Comparison of ENCODE assay signal across 18 mouse cellular contexts in genomic region chr17:51740246-51740645, GRCm38 (mm10).
DNase-seq lines count a peak whose midpoint lies in the region; ATAC-seq and TF ChIP-seq lines count a peak whose summit lies in the region.
"Had no signal": no experiment of that assay in that cellular context is flagged by ENCODE, and none has a peak within 500 bp of the region (broad histone marks: within the 10 kb centered on the region; RNA-seq: fewer than 3 reads in every experiment).

No protein-coding gene starts in this region.

- no peaks in the 10 kb centered on the region for H3K27me3 ChIP-seq in forebrain, embryonic 16.5 days (replicated peaks; ENCODE audit: control insufficient read depth, insufficient read depth, low read length)
- no peaks in the 10 kb centered on the region for H3K27me3 ChIP-seq in forebrain, embryonic 13.5 days
- 0 out of 2 replicates have a peak, but pooled peaks cover 3% of the 10 kb centered on the region for H3K27me3 ChIP-seq in E14TG2a.4 (ENCODE audit: insufficient read depth, low read length)

- no peak for TF ChIP-seq POLR2A in cortical plate, adult 2 months (IDR thresholded peaks at IDR 0.05; ENCODE audit: extremely low read depth, insufficient read depth, low read length)

- H3K4me1 ChIP-seq in forebrain, embryonic 16.5 days (replicated peaks; ENCODE audit: control insufficient read depth, insufficient read depth, low read length), result peaks cover 8% of the 10 kb centered on the region
- peaks cover 10% of the 10 kb centered on the region; the same call in 1 of the 2 replicates for H3K4me1 ChIP-seq in forebrain, embryonic 13.5 days
- peaks cover 25% of the 10 kb centered on the region for H3K4me1 ChIP-seq in E14TG2a.4 (replicated peaks; ENCODE audit: low read depth, low read length)
- peaks cover 1% of the 10 kb centered on the region; the same call in 1 of the 2 replicates for H3K4me1 ChIP-seq in cortical plate, adult 2 months (ENCODE audit: control insufficient read depth, insufficient read depth, low read length)
- H3K4me1 ChIP-seq: heart, embryonic 10.5 days had no signal

- no peak overlapping the region for H3K27ac ChIP-seq in forebrain, embryonic 16.5 days (ENCODE audit: low read length)
- H3K27ac ChIP-seq in forebrain, embryonic 13.5 days, result no peak overlapping the region
- peak overlapping the region; percentile 37; the same call in 1 of the 2 replicates for H3K27ac ChIP-seq in cortical plate, adult 2 months (ENCODE audit: insufficient read depth, low read length)
- H3K27ac ChIP-seq: heart, embryonic 10.5 days; kidney, postnatal 0 days had no signal

- no peak for TF ChIP-seq CTCF in E14TG2a.4 (conservative IDR thresholded peaks at IDR 0.05; ENCODE audit: low read length)
- TF ChIP-seq CTCF in cortical plate, adult 2 months (IDR thresholded peaks at IDR 0.05; ENCODE audit: extremely low read depth, insufficient read depth, low read length), result no peak

- H3K4me2 ChIP-seq in forebrain, embryonic 16.5 days (ENCODE audit: low read length), result no peak overlapping the region
- no peak overlapping the region for H3K4me2 ChIP-seq in forebrain, embryonic 13.5 days

- no peak overlapping the region for H3K9ac ChIP-seq in forebrain, embryonic 16.5 days (replicated peaks; ENCODE audit: low read depth, low read length)
- no peak overlapping the region for H3K9ac ChIP-seq in forebrain, embryonic 13.5 days

- H3K36me3 ChIP-seq in forebrain, embryonic 16.5 days (ENCODE audit: control insufficient read depth, insufficient read depth), result no peaks in the 10 kb centered on the region; the same call in 1 of the 2 replicates
- H3K36me3 ChIP-seq in forebrain, embryonic 13.5 days (ENCODE audit: poor library complexity, severe bottlenecking), result peaks cover 31% of the 10 kb centered on the region
- H3K36me3 ChIP-seq in E14TG2a.4 (ENCODE audit: insufficient read depth, low read length), result no peaks in the 10 kb centered on the region

- H3K9me3 ChIP-seq in forebrain, embryonic 16.5 days (ENCODE audit: control insufficient read depth, low read length), result no peaks in the 10 kb centered on the region
- H3K9me3 ChIP-seq in forebrain, embryonic 13.5 days (replicated peaks), result no peaks in the 10 kb centered on the region
- no peaks in the 10 kb centered on the region for H3K9me3 ChIP-seq in E14TG2a.4 (ENCODE audit: low read length)
- H3K9me3 ChIP-seq: heart, embryonic 10.5 days had no signal

- intact Hi-C loops in left cerebral cortex, postnatal 25 days (cut with DNase I), result loop anchor here (5.0 kb wide), 1 partner anchor 67 kb away; no protein-coding TSS in a partner anchor
- intact Hi-C loops in left cerebral cortex, postnatal 14 days (cut with DNase I), result no loop called here

- H3K4me3 ChIP-seq in forebrain, embryonic 16.5 days (replicated peaks; ENCODE audit: low read length), result no peak overlapping the region
- H3K4me3 ChIP-seq in forebrain, embryonic 13.5 days, result no peak overlapping the region
- H3K4me3 ChIP-seq in E14TG2a.4 (replicated peaks; ENCODE audit: low read length), result peak overlapping the region; percentile 70
- no peak overlapping the region for H3K4me3 ChIP-seq in cortical plate, adult 2 months (ENCODE audit: insufficient read depth, low read length)
- H3K4me3 ChIP-seq: heart, embryonic 10.5 days had no signal

- peak; percentile 13 to 58 for DNase-seq in left cerebral cortex, postnatal 25 days (ENCODE audit: low spot score in 2 of 2)
- no peak for DNase-seq in left cerebral cortex, postnatal 14 days (ENCODE audit: low spot score in 2 of 2)
- no peak for DNase-seq in spleen, postnatal 36 days (ENCODE audit: low spot score in 2 of 2)
- DNase-seq: B cell, adult 2 months; cerebellum, adult 8-10 months; embryo, embryonic 11 days; gastrocnemius, postnatal 14 days; heart, postnatal 4 days; lung, postnatal 4 days had no signal

- ATAC-seq in forebrain, embryonic 16.5 days, result peak; percentile 34; the same call in 1 of the 2 replicates
- ATAC-seq in forebrain, embryonic 13.5 days, result no peak
- no peak for ATAC-seq in megakaryocyte-erythroid progenitor cell, adult 5-6 weeks (replicated peaks; ENCODE audit: low FRiP score, low TSS enrichment, poor library complexity, severe bottlenecking)
- ATAC-seq: forebrain, embryonic 14.5 days; midbrain, embryonic 16.5 days had no signal

- 79% methylated on average over 15 of the region's 15 CpGs for WGBS in forebrain, embryonic 16.5 days
- WGBS in forebrain, embryonic 13.5 days, result 86% methylated on average over 15 of the region's 15 CpGs

Comparison
In these comparisons a context has a peak if more than half of its experiments do, and no peak if none do; other contexts are left out.
1. DNase-seq: peak in left cerebral cortex, postnatal 25 days (2 of 2); none in left cerebral cortex, postnatal 14 days (0 of 2) and spleen, postnatal 36 days (0 of 2).